Mouse (Mus musculus): ENCODE measurements around the gene Rab21. TPM values are rescaled to one million over a fixed set of nuclear protein-coding genes. Genes with fewer than 3 reads are reported as not detected.

Rab21 gene
- 63.3 and 64.7 TPM in 2 replicates for polyA plus RNA-seq (2011; ENCODE audit: insufficient read length, low read depth, missing spikeins)

DNA sequence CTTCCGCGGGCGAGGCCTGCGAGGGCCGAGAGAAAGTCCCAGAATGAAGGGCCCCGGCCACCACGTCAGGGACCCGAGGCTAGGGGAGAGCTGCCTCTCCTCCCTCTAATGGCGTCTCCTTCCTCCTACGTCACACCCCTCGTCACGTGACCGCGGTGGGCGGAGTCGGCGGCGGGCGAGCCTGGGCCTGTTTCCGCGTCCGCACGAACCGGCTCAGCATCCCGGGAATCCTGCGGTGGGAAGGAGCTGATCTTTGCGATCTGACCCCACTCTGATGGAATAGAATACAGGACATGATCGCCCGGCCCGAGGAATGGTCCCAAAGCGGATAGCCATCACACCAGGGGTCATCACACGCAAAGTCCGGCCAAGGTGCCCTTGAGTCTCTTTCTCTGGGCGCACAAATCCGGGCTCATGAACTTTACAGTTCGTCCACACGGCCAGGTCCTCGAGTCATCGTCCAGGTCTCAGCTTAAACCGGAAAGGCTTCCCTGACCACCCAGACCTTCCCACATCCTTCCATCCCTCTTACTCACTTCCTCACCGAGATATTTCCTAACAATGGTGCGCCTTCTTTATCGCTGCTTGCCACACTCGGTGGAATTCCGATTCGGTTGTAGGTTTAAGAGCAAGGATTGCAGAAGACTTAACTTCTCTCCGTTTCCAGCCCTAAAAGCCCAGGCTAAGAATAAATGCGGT, at the start of gene Rab21:
TSS of gene Rab21 (minus strand) at position 122 of the 699 bp plus-strand sequence.
- TF ChIP-seq POLR2A (IDR thresholded peaks at IDR 0.05; ENCODE audit: low read depth, low read length) (peak; percentile 95), CTCF (IDR thresholded peaks at IDR 0.05; ENCODE audit: borderline replicate concordance, insufficient read depth, low read length) (no peak)
- peak within 1 kb of the TSS; percentile 97 for H3K4me3 ChIP-seq (ENCODE audit: insufficient read depth, low read length)
- H3K4me1 ChIP-seq (ENCODE audit: control insufficient read depth, insufficient read depth, low read length): peaks cover 3% of the 10 kb centered on the region
- peak within 1 kb of the TSS; percentile 97 for H3K27ac ChIP-seq (ENCODE audit: insufficient read depth, low read length)

DNA sequence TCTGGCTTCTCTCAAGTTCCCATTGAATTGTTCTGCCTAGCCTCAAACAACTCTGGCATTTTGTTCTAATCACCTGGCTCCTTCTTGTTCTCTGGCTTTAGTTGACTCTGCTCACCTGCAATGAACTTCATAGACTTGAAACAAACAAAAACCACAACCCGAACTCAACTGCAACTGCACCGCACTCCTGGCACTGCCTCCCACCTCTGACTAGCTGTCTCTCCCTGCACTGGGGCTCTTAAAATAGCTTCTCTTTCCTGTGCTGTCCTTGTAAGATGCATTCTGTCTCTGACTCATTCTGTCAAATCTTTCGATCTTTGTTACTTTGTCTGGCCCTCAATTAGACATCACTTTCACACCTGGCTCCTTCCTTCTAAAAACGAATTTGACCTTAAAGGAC, 47.8 kb upstream of the Rab21 start:
- 0 out of 2 replicates have a peak, but pooled peaks cover 12% of the 10 kb centered on the region for H3K4me1 ChIP-seq (ENCODE audit: control insufficient read depth, insufficient read depth, low read length)
- peak overlapping the region; percentile 99 for H3K27ac ChIP-seq (ENCODE audit: insufficient read depth, low read length)

DNA sequence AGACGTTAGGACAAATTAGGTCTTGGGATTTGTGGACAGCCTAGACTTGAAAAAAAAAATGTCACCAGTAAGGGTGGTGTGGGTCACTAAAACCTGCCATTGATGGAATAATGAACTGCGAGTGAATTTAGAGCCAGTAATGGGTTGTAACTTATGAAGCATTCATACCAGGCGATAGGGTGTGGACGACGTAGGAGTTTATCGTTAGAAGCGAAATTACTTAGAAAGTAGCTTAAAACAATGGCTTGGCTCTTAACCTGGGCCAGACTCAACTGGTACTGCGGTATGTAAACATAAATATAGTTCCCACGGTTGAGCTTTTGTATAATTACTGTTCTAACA, 47.2 kb upstream of the Rab21 start:
- H3K27ac ChIP-seq (ENCODE audit: insufficient read depth, low read length): peak overlapping the region; percentile 99
- H3K4me1 ChIP-seq (ENCODE audit: control insufficient read depth, insufficient read depth, low read length): 0 out of 2 replicates have a peak, but pooled peaks cover 12% of the 10 kb centered on the region
- TF ChIP-seq POLR2A (IDR thresholded peaks at IDR 0.05; ENCODE audit: low read depth, low read length) (no peak), CTCF (IDR thresholded peaks at IDR 0.05; ENCODE audit: borderline replicate concordance, insufficient read depth, low read length) (no peak)
- H3K4me3 ChIP-seq (ENCODE audit: insufficient read depth, low read length): peak overlapping the region; percentile 61

More for the DNA sequence above, 47.8 kb upstream of the Rab21 start:
- TF ChIP-seq POLR2A (IDR thresholded peaks at IDR 0.05; ENCODE audit: low read depth, low read length): peak; percentile 27; the same call in 1 of the 2 replicates
- no peak for TF ChIP-seq CTCF (IDR thresholded peaks at IDR 0.05; ENCODE audit: borderline replicate concordance, insufficient read depth, low read length)
- peak overlapping the region; percentile 61 for H3K4me3 ChIP-seq (ENCODE audit: insufficient read depth, low read length)

DNA sequence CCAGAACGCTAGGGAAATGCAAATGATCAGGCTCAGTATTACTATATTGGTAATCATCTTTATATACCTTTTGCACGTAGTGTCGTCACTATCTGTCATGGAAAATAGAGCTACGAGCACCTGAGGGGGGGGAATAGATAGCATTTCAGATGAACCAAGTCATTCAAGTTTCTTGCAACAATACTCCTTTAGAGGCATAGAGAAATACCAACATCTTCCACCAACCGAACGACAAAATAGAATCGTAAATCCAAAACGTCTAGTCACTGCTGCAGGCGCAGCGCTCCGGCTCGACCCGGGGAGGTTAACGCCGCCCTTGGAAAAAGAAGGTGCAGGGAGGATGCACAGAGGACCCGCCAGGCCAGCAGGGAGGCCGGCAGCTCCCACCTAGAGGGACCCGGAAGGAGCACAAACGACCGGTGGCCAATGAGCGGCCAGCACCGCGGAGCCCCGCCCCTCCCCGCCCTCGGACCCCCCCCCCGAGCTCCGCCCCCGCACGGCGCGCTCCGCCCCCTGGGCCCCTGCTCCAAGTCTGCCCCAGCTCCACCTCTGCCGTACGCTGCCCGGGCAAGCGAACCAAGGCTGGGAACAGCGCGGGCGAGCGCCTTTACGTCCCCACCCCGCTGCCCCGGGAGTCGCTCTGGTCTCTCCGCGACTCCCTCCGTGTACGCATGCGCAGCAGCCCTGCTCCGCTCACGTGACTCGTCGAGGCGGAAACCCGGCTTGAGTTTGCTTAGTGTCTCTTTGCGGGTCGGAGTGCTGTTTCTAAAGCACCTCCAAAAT, 46.6 kb upstream of the Rab21 start, which contains the start of gene Tmem19:
TSS of gene Tmem19 (minus strand) at position 662 of the 783 bp plus-strand sequence.
- peak within 1 kb of the TSS; percentile 99 for H3K27ac ChIP-seq (ENCODE audit: insufficient read depth, low read length)
- peak within 1 kb of the TSS; percentile 94 for H3K4me3 ChIP-seq (ENCODE audit: insufficient read depth, low read length)
- 0 out of 2 replicates have a peak, but pooled peaks cover 12% of the 10 kb centered on the region for H3K4me1 ChIP-seq (ENCODE audit: control insufficient read depth, insufficient read depth, low read length)
- peak; percentile 94 for TF ChIP-seq POLR2A (IDR thresholded peaks at IDR 0.05; ENCODE audit: low read depth, low read length)
- TF ChIP-seq CTCF (IDR thresholded peaks at IDR 0.05; ENCODE audit: borderline replicate concordance, insufficient read depth, low read length): no peak

DNA sequence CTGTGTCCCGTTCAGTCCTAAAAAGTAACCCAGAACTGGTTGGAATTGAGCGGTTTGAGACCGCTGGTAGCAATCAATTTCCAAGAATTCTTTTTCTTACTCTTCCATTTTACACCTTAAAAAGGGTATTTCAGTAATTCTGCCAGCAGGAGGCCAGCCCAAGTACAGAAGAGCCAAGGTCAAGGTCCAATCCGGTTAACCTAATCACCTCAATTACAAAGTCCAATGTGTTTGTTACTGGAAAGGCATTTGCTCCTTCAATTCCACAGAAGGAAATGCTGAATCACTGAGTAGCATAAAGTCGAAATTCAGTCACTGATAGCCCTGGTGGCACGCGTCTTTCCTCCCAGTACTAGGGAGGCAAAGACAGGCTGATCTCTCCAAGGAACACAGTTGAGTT, 43.7 kb upstream of the Rab21 start:
- Histone ChIP-seq H3K27ac (ENCODE audit: insufficient read depth, low read length) (no peak overlapping the region), H3K4me3 (ENCODE audit: insufficient read depth, low read length) (no peak overlapping the region), H3K4me1 (ENCODE audit: control insufficient read depth, insufficient read depth, low read length) (0 out of 2 replicates have a peak, but pooled peaks cover 12% of the 10 kb centered on the region)
- no peak for TF ChIP-seq CTCF (IDR thresholded peaks at IDR 0.05; ENCODE audit: borderline replicate concordance, insufficient read depth, low read length)
- TF ChIP-seq POLR2A (IDR thresholded peaks at IDR 0.05; ENCODE audit: low read depth, low read length): no peak

DNA sequence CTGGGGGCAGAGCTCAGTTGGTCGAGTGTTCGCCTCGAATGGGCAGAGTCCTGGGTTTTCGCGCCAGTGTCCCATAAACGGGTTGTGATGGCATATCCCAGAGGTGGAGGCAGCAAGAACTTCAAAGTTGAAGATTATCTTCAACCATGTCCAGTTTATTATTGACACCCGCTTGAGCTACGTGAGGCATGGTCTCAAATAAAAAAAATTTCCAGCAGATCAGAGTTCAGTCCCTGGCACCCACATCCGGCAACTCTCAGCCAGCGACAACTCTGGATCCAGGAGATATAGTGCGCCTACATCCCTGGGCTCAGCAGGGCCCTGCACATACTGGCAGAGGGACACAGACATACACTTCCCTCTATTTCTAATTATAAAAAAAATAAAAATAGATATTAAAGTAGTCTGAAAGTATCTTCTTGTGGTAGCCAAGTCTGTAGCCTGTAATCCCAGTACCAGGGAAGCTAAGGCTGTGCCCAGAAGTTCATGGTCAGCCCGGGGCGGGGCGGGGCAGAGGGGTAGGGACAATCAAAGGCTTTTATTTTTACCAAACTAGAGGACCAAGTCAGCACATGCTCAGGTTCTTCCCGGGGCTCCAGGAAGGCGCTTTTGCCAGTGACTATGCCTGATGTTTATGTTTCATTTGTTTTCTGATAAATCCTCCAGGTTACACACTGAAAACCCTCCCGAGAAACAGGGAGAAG, 43.0 kb upstream of the Rab21 start:
- H3K27ac ChIP-seq (ENCODE audit: insufficient read depth, low read length): no peak overlapping the region
- no peak overlapping the region for H3K4me3 ChIP-seq (ENCODE audit: insufficient read depth, low read length)
- H3K4me1 ChIP-seq (ENCODE audit: control insufficient read depth, insufficient read depth, low read length): 0 out of 2 replicates have a peak, but pooled peaks cover 11% of the 10 kb centered on the region
- TF ChIP-seq POLR2A (IDR thresholded peaks at IDR 0.05; ENCODE audit: low read depth, low read length): no peak
- no peak for TF ChIP-seq CTCF (IDR thresholded peaks at IDR 0.05; ENCODE audit: borderline replicate concordance, insufficient read depth, low read length)

DNA sequence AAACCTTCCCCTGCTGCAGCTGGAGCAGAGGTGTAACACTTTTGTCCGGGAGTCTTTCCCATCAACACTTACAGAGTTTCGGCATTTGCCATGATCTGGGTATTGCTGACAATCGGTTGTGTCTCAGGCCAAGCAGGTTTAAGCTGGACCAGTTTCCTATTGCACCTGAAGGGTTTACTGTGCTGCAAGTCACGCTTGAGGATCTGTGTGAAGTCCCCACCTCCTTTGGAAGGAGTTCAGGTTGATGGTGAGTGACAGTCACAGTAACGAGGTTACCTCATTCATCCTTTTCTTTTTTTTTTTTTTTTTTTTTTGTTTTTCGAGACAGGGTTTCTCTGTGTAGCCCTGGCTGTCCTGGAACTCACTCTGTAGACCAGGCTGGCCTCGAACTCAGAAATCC, 40.7 kb upstream of the Rab21 start:
- no peak overlapping the region for H3K4me3 ChIP-seq (ENCODE audit: insufficient read depth, low read length)
- no peak overlapping the region for H3K27ac ChIP-seq (ENCODE audit: insufficient read depth, low read length)
- H3K4me1 ChIP-seq (ENCODE audit: control insufficient read depth, insufficient read depth, low read length): 0 out of 2 replicates have a peak, but pooled peaks cover 5% of the 10 kb centered on the region
- TF ChIP-seq POLR2A (IDR thresholded peaks at IDR 0.05; ENCODE audit: low read depth, low read length): no peak

DNA sequence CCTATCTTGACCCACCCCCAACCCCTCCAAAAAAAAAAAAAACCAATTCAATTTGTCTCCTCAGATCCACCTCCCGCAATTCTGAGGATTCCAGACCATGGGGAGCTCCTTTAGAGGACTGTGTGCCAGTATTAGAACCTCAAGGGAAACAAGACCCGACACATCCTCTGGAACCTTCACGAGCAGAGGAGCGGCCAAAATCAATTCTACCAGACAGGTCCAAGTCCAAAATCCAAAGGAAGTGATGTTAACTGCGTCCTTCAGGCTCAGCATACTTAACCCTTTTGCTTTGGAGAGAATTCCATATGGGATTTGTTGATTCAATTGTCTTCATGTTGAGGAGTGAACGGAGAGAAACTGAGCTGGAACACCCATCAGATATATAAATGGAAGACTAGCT, 39.6 kb upstream of the Rab21 start:
- Histone ChIP-seq H3K4me3 (ENCODE audit: insufficient read depth, low read length) (no peak overlapping the region), H3K4me1 (ENCODE audit: control insufficient read depth, insufficient read depth, low read length) (no peaks in the 10 kb centered on the region), H3K27ac (ENCODE audit: insufficient read depth, low read length) (no peak overlapping the region)
- TF ChIP-seq CTCF (IDR thresholded peaks at IDR 0.05; ENCODE audit: borderline replicate concordance, insufficient read depth, low read length): no peak
- TF ChIP-seq POLR2A (IDR thresholded peaks at IDR 0.05; ENCODE audit: low read depth, low read length): no peak

DNA sequence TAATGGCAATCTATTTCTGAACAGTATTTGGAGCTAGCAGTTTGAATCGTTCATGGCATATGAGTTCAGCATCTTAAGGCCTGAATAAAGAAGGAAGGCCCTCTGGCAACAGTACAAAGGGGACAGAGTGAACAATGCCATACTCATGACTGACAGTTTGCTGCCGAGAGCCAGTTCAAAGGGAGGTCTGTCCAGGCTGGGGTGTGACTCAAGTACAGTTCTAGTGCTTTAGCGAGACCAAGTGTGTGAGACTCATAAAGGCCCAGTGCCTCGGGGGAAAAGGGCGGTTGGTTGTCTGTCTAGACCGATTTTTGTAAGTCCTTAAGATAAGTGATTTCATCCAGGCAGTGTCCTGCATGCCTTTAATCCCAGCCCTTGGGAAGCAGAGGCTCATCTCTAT, 39.2 kb upstream of the Rab21 start:
- Histone ChIP-seq H3K4me1 (ENCODE audit: control insufficient read depth, insufficient read depth, low read length) (no peaks in the 10 kb centered on the region), H3K27ac (ENCODE audit: insufficient read depth, low read length) (no peak overlapping the region)
- TF ChIP-seq POLR2A (IDR thresholded peaks at IDR 0.05; ENCODE audit: low read depth, low read length): no peak
- no peak for TF ChIP-seq CTCF (IDR thresholded peaks at IDR 0.05; ENCODE audit: borderline replicate concordance, insufficient read depth, low read length)

More for the DNA sequence above, 39.2 kb upstream of the Rab21 start:
- H3K4me3 ChIP-seq (ENCODE audit: insufficient read depth, low read length): no peak overlapping the region

Data from embryonic fibroblast, embryonic 13.5 days (primary cell).